Comparison of ENCODE assay signal across 27 mouse cellular contexts in the genomic region with DNA sequence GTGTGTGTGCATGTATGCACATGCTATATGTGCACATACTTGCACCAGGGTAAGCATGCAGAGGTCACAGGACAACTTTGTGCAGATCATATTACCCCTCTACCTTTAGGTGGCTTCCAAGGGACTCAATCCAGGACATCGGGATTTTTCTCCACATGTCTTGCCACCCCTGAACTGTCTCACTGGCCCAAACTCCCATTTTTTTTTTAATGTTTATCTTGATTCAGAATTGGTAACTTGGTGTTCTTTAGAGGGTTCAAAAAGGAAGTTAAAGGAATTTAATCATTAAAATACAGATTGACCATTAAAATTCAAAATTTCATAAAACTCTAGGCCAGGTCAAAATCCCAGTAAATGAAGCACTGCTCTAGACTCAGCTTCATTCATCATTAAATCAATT.
"Had no signal": no experiment of that assay in that cellular context is flagged by ENCODE, and none has a peak within 500 bp of the region (broad histone marks: within the 10 kb centered on the region; RNA-seq: fewer than 3 reads in every experiment).

No protein-coding gene starts in this region.

- ATAC-seq: forebrain, embryonic 13.5 days; forebrain, embryonic 14.5 days; forebrain, embryonic 15.5 days; forebrain, embryonic 16.5 days; forebrain, postnatal 0 days had no signal

- H3K27me3 ChIP-seq: embryonic facial prominence, embryonic 12.5 days; embryonic facial prominence, embryonic 13.5 days; embryonic facial prominence, embryonic 15.5 days; forebrain, embryonic 12.5 days; forebrain, embryonic 13.5 days; forebrain, embryonic 15.5 days had no signal

- H3K9ac ChIP-seq: embryonic facial prominence, embryonic 12.5 days; embryonic facial prominence, embryonic 13.5 days; embryonic facial prominence, embryonic 15.5 days; forebrain, embryonic 12.5 days; forebrain, embryonic 13.5 days; forebrain, embryonic 15.5 days; forebrain, postnatal 0 days had no signal

- H3K9me3 ChIP-seq: embryonic facial prominence, embryonic 10.5 days; embryonic facial prominence, embryonic 12.5 days; embryonic facial prominence, embryonic 13.5 days; embryonic facial prominence, embryonic 15.5 days; forebrain, embryonic 10.5 days; forebrain, embryonic 12.5 days; forebrain, embryonic 13.5 days; forebrain, embryonic 15.5 days had no signal

- H3K27ac ChIP-seq: embryonic facial prominence, embryonic 10.5 days; embryonic facial prominence, embryonic 12.5 days; embryonic facial prominence, embryonic 13.5 days; embryonic facial prominence, embryonic 15.5 days; forebrain, embryonic 10.5 days; forebrain, embryonic 12.5 days; forebrain, embryonic 13.5 days; forebrain, embryonic 15.5 days; gastrocnemius, adult 2 months had no signal

- H3K36me3 ChIP-seq: embryonic facial prominence, embryonic 10.5 days; embryonic facial prominence, embryonic 12.5 days; embryonic facial prominence, embryonic 13.5 days; embryonic facial prominence, embryonic 15.5 days; forebrain, embryonic 10.5 days; forebrain, embryonic 12.5 days; forebrain, embryonic 15.5 days had no signal

- H3K4me1 ChIP-seq: forebrain, embryonic 15.5 days had no signal

- H3K4me3 ChIP-seq: embryonic facial prominence, embryonic 10.5 days; embryonic facial prominence, embryonic 12.5 days; embryonic facial prominence, embryonic 13.5 days; embryonic facial prominence, embryonic 15.5 days; erythroblast, embryonic 14.5 days; forebrain, embryonic 10.5 days; forebrain, embryonic 12.5 days; forebrain, embryonic 13.5 days; forebrain, embryonic 15.5 days; gastrocnemius, adult 2 months had no signal

- DNase-seq: cerebellum, adult 2 months; cerebellum, adult 8-10 months; cerebellum, adult 9-10 months; cerebellum, adult 9-11 months; cerebellum, postnatal 10 days; cerebellum, postnatal 14 days; cerebellum, postnatal 25 days; cerebellum, postnatal 36 days; embryo, embryonic 11 days; forebrain, postnatal 0 days; gastrocnemius, adult 2 months; gastrocnemius, postnatal 10 days; gastrocnemius, postnatal 14 days; gastrocnemius, postnatal 25 days; gastrocnemius, postnatal 36 days; heart, adult 18-20 months had no signal

- H3K4me2 ChIP-seq: embryonic facial prominence, embryonic 12.5 days; embryonic facial prominence, embryonic 13.5 days; embryonic facial prominence, embryonic 15.5 days; forebrain, embryonic 12.5 days; forebrain, embryonic 13.5 days; forebrain, embryonic 15.5 days had no signal
